Mouse (Mus musculus) kidney, postnatal 10 days (tissue): ENCODE data around the gene Celsr1.

Experiments
- DNase-seq: peaks from one replicate; pipeline ENCODE4 v3.0.0; 2021; ENCODE audit warnings: mixed read lengths

Gene Celsr1

GRCm38 (mm10) chr15:86034021-86034523 lies 495 bp upstream of the Celsr1 start:
- DNase-seq, result peak; percentile 87

GRCm38 (mm10) chr15:86032811-86033190 lies 776 bp downstream of the Celsr1 start:
- peak; percentile 74 for DNase-seq

GRCm38 (mm10) chr15:86029981-86030380 lies 3.6 kb downstream of the Celsr1 start:
- no peak for DNase-seq

- no peak for DNase-seq
Measured at GRCm38 (mm10) chr15:86027871-86028270, 5.7 kb downstream of the Celsr1 start.

GRCm38 (mm10) chr15:86021971-86022370 lies 11.6 kb downstream of the Celsr1 start:
- no peak for DNase-seq

- no peak for DNase-seq
Measured at GRCm38 (mm10) chr15:86021301-86021700, 12.3 kb downstream of the Celsr1 start.

GRCm38 (mm10) chr15:86020008-86020407 lies 13.6 kb downstream of the Celsr1 start:
- DNase-seq, result peak; percentile 57

GRCm38 (mm10) chr15:86018753-86019512 lies 14.6 kb downstream of the Celsr1 start:
- DNase-seq, result no peak

- DNase-seq, result no peak
Measured at GRCm38 (mm10) chr15:86017336-86017735, 16.2 kb downstream of the Celsr1 start.

GRCm38 (mm10) chr15:86015860-86016541 lies 17.6 kb downstream of the Celsr1 start:
- DNase-seq, result no peak

- DNase-seq, result no peak
Measured at GRCm38 (mm10) chr15:86015026-86015425, 18.6 kb downstream of the Celsr1 start.

GRCm38 (mm10) chr15:86013656-86014055 lies 19.9 kb downstream of the Celsr1 start:
- DNase-seq, result no peak

- DNase-seq, result no peak
Measured at GRCm38 (mm10) chr15:86013130-86013529, 20.4 kb downstream of the Celsr1 start.

GRCm38 (mm10) chr15:86007690-86008121 lies 25.9 kb downstream of the Celsr1 start:
- DNase-seq, result peak; percentile 52

GRCm38 (mm10) chr15:86005691-86006525 lies 27.7 kb downstream of the Celsr1 start:
- no peak for DNase-seq

- no peak for DNase-seq
Measured at GRCm38 (mm10) chr15:86004048-86004447, 29.5 kb downstream of the Celsr1 start.

- peak; percentile 29 for DNase-seq
Measured at GRCm38 (mm10) chr15:86000706-86001292, 32.8 kb downstream of the Celsr1 start.

GRCm38 (mm10) chr15:85998525-85999230 lies 34.9 kb downstream of the Celsr1 start:
- DNase-seq, result no peak

- peak; percentile 76 for DNase-seq
Measured at GRCm38 (mm10) chr15:85996031-85996765, 37.4 kb downstream of the Celsr1 start.

- no peak for DNase-seq
Measured at GRCm38 (mm10) chr15:85994906-85995608, 38.5 kb downstream of the Celsr1 start.
